Mouse (Mus musculus) T-cell, adult 2 months (primary cell): Measurements from ENCODE around the gene Rpp14.

ENCODE experiments used
- DNase-seq: peaks from one replicate; pipeline ENCODE4 v3.0.0; 2022; ENCODE audit warnings: low spot score

Gene Rpp14

GRCm38 (mm10) chr14:8080165-8080679, at the start of gene Rpp14:
Gene Rpp14 (plus strand): TSS chr14:8080367.
- peak; percentile 93 for DNase-seq

GRCm38 (mm10) chr14:8030535-8030934, 49.6 kb upstream of the Rpp14 start:
- no peak for DNase-seq

GRCm38 (mm10) chr14:8032087-8032944, 47.9 kb upstream of the Rpp14 start:
- no peak for DNase-seq

GRCm38 (mm10) chr14:8034561-8034960, 45.6 kb upstream of the Rpp14 start:
- no peak for DNase-seq

GRCm38 (mm10) chr14:8035951-8036350, 44.2 kb upstream of the Rpp14 start:
- no peak for DNase-seq

- DNase-seq, result no peak
Measured at GRCm38 (mm10) chr14:8036406-8036805, 43.8 kb upstream of the Rpp14 start.

GRCm38 (mm10) chr14:8038150-8038549, 42.0 kb upstream of the Rpp14 start:
- no peak for DNase-seq

- DNase-seq, result no peak
Measured at GRCm38 (mm10) chr14:8038791-8039448, 41.2 kb upstream of the Rpp14 start.

GRCm38 (mm10) chr14:8040179-8040578, 40.0 kb upstream of the Rpp14 start:
- DNase-seq, result no peak

- no peak for DNase-seq
Measured at GRCm38 (mm10) chr14:8040911-8041678, 39.1 kb upstream of the Rpp14 start.

GRCm38 (mm10) chr14:8042120-8042519, 38.0 kb upstream of the Rpp14 start:
- no peak for DNase-seq

GRCm38 (mm10) chr14:8042577-8042976, 37.6 kb upstream of the Rpp14 start:
- no peak for DNase-seq

GRCm38 (mm10) chr14:8044330-8044729, 35.8 kb upstream of the Rpp14 start:
- DNase-seq, result peak; percentile 25

- DNase-seq, result no peak
Measured at GRCm38 (mm10) chr14:8044786-8045185, 35.4 kb upstream of the Rpp14 start.

GRCm38 (mm10) chr14:8045187-8045846, 34.9 kb upstream of the Rpp14 start:
- DNase-seq, result no peak

GRCm38 (mm10) chr14:8046839-8047238, 33.3 kb upstream of the Rpp14 start:
- no peak for DNase-seq

- DNase-seq, result no peak
Measured at GRCm38 (mm10) chr14:8049334-8049733, 30.8 kb upstream of the Rpp14 start.

- DNase-seq, result no peak
Measured at GRCm38 (mm10) chr14:8051869-8052268, 28.3 kb upstream of the Rpp14 start.

GRCm38 (mm10) chr14:8052661-8053060, 27.5 kb upstream of the Rpp14 start:
- DNase-seq, result no peak

- DNase-seq, result no peak
Measured at GRCm38 (mm10) chr14:8054310-8055102, 25.7 kb upstream of the Rpp14 start.

- no peak for DNase-seq
Measured at GRCm38 (mm10) chr14:8056076-8056475, 24.1 kb upstream of the Rpp14 start.
